Mouse (Mus musculus): ENCODE results near the gene Atg9a. TPM values are rescaled to one million over a fixed set of nuclear protein-coding genes. Genes with fewer than 3 reads are reported as not detected.

The Atg9a gene
- polyA plus RNA-seq, 1 experiment = 68.4 TPM

GRCm38 (mm10) chr1:75187126-75187525 lies 4.9 kb downstream of the Atg9a start:
- peak; percentile 15 for DNase-seq (ENCODE audit: low read depth)
- no peak for TF ChIP-seq CTCF (IDR thresholded peaks at IDR 0.05; ENCODE audit: borderline replicate concordance, extremely low read depth, insufficient read depth, insufficient read length)
- no peak for TF ChIP-seq POLR2A (IDR thresholded peaks at IDR 0.05; ENCODE audit: borderline replicate concordance, extremely low read depth, insufficient read depth, insufficient read length, poor library complexity, severe bottlenecking)

- no peak for DNase-seq (ENCODE audit: low read depth)
- TF ChIP-seq POLR2A (IDR thresholded peaks at IDR 0.05; ENCODE audit: borderline replicate concordance, extremely low read depth, insufficient read depth, insufficient read length, poor library complexity, severe bottlenecking) = no peak
- TF ChIP-seq CTCF (IDR thresholded peaks at IDR 0.05; ENCODE audit: borderline replicate concordance, extremely low read depth, insufficient read depth, insufficient read length) = no peak
These were observed 6.5 kb downstream of the Atg9a start for GRCm38 (mm10) chr1:75185495-75185894.

GRCm38 (mm10) chr1:75182160-75182559 lies 9.8 kb downstream of the Atg9a start:
- DNase-seq (ENCODE audit: low read depth) = no peak
- no peak for TF ChIP-seq CTCF (IDR thresholded peaks at IDR 0.05; ENCODE audit: borderline replicate concordance, extremely low read depth, insufficient read depth, insufficient read length)
- TF ChIP-seq POLR2A (IDR thresholded peaks at IDR 0.05; ENCODE audit: borderline replicate concordance, extremely low read depth, insufficient read depth, insufficient read length, poor library complexity, severe bottlenecking) = no peak

- no peak for DNase-seq (ENCODE audit: low read depth)
- TF ChIP-seq CTCF (IDR thresholded peaks at IDR 0.05; ENCODE audit: borderline replicate concordance, extremely low read depth, insufficient read depth, insufficient read length) (no peak), POLR2A (IDR thresholded peaks at IDR 0.05; ENCODE audit: borderline replicate concordance, extremely low read depth, insufficient read depth, insufficient read length, poor library complexity, severe bottlenecking) (no peak)
These were observed 10.6 kb downstream of the Atg9a start for GRCm38 (mm10) chr1:75181377-75181870.

- TF ChIP-seq POLR2A (IDR thresholded peaks at IDR 0.05; ENCODE audit: borderline replicate concordance, extremely low read depth, insufficient read depth, insufficient read length, poor library complexity, severe bottlenecking) = no peak
- DNase-seq (ENCODE audit: low read depth) = no peak
These were observed 11.3 kb downstream of the Atg9a start for GRCm38 (mm10) chr1:75180741-75181140.

GRCm38 (mm10) chr1:75180105-75180590 lies 11.8 kb downstream of the Atg9a start, which contains the start of gene Abcb6:
TSS of gene Abcb6 (minus strand) at chr1:75180392.
- peak; percentile 97 for DNase-seq (ENCODE audit: low read depth)
- TF ChIP-seq POLR2A (IDR thresholded peaks at IDR 0.05; ENCODE audit: borderline replicate concordance, extremely low read depth, insufficient read depth, insufficient read length, poor library complexity, severe bottlenecking) (0 out of 2 replicates have a peak, but pooled peaks have one; percentile 16), CTCF (IDR thresholded peaks at IDR 0.05; ENCODE audit: borderline replicate concordance, extremely low read depth, insufficient read depth, insufficient read length) (no peak)

- TF ChIP-seq POLR2A (IDR thresholded peaks at IDR 0.05; ENCODE audit: borderline replicate concordance, extremely low read depth, insufficient read depth, insufficient read length, poor library complexity, severe bottlenecking) (no peak), CTCF (IDR thresholded peaks at IDR 0.05; ENCODE audit: borderline replicate concordance, extremely low read depth, insufficient read depth, insufficient read length) (no peak)
- DNase-seq (ENCODE audit: low read depth) = peak; percentile 60
These were observed 12.5 kb downstream of the Atg9a start for GRCm38 (mm10) chr1:75179334-75180104.

- DNase-seq (ENCODE audit: low read depth) = peak; percentile 97
- no peak for TF ChIP-seq CTCF (IDR thresholded peaks at IDR 0.05; ENCODE audit: borderline replicate concordance, extremely low read depth, insufficient read depth, insufficient read length)
- TF ChIP-seq POLR2A (IDR thresholded peaks at IDR 0.05; ENCODE audit: borderline replicate concordance, extremely low read depth, insufficient read depth, insufficient read length, poor library complexity, severe bottlenecking) = peak; percentile 37; the same call in 1 of the 2 replicates
These were observed 23.2 kb downstream of the Atg9a start, which contains the start of gene Zfand2b for GRCm38 (mm10) chr1:75168472-75169464. TSS of gene Zfand2b (plus strand) at chr1:75168646.

GRCm38 (mm10) chr1:75168093-75168471 lies 23.9 kb downstream of the Atg9a start:
- TF ChIP-seq CTCF (IDR thresholded peaks at IDR 0.05; ENCODE audit: borderline replicate concordance, extremely low read depth, insufficient read depth, insufficient read length) (no peak), POLR2A (IDR thresholded peaks at IDR 0.05; ENCODE audit: borderline replicate concordance, extremely low read depth, insufficient read depth, insufficient read length, poor library complexity, severe bottlenecking) (no peak)
- no peak for DNase-seq (ENCODE audit: low read depth)

- DNase-seq (ENCODE audit: low read depth) = no peak
- TF ChIP-seq CTCF (IDR thresholded peaks at IDR 0.05; ENCODE audit: borderline replicate concordance, extremely low read depth, insufficient read depth, insufficient read length) (no peak), POLR2A (IDR thresholded peaks at IDR 0.05; ENCODE audit: borderline replicate concordance, extremely low read depth, insufficient read depth, insufficient read length, poor library complexity, severe bottlenecking) (no peak)
These were observed 31.8 kb downstream of the Atg9a start for GRCm38 (mm10) chr1:75160256-75160617.

Measured in brain, embryonic 14.5 days (tissue).